Mouse (Mus musculus) lung, postnatal 25 days (tissue): Measurements from ENCODE around the gene Gm19668.
"Not testable (repeated sequence)": the region's sequence is repeated elsewhere in the genome, so short reads cannot be mapped to it uniquely, and the experiment has no call there.

ENCODE experiments used
- DNase-seq: peaks from one replicate; pipeline ENCODE4 v3.0.0; 2022; ENCODE audit warnings: low spot score

Gene Gm19668

DNA sequence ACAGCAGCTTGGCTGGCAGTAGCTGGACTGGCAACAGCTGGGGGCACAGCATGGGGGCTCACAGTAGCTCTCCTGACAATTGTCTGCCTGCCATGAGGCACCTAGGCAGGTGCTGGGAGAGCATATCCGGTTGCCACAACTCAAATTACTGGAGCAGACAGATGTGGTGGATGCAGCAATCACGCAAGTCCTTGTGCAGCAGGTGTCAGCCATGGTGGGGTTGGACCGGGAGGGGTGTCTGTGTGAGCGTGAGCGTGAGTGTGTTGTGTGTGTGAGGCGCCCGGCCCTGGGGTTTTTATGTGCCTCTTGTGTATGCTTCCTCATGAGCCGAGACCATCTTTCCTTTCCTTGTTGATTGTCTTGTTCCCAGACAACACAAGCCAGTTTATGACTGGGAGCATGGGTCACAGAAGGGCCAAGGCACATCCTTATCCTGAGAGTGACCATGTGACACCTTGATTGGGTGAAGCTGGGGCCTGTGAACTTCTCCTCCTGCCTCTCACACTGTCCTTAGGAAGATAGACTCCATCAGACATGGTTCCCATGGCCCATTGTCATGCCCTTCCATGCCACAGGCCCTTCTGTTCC lies at the start of gene Gm19668:
Gm19668 (minus strand) TSS at position 213 of the 588 bp plus-strand sequence.
- DNase-seq: no peak

DNA sequence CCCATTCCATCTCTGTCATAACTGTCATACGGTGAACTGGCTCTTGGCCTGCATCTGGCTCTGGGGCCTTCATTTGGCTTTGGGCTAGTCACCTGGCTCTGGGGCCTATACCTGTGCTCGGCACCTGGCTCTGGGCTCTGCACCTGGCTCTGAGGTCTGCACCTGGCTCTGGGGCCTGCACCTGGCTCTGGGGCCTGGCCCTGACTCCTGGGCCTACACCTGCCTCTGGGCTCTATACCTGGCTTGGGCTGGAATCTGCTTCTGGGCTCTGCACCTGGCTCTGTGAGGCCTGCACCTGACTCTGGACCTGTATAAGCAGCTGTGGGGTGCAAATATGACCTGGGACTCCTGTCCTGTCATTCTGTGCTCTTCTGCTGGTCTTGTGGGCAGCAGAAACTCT lies 48.6 kb upstream of the Gm19668 start:
- DNase-seq: no peak

DNA sequence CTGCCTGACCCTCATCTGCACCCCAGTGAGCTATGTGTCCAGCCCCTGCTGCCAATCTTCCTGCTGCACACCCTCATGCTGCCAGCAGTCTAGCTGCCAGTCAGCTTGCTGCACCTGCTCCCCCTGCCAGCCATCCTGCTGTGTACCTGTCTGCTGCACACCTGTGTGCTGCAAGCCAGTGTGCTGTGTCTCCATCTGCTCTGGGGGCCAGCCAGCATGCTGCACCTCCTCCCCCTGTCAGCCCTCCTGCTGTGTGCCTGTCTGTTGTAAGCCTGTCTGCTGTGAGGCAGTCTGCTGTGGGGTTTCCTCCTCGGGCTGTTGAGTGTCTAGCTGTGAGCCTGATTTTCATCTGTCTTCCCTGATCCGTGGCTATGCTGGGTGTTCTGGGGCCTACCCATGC lies 48.0 kb upstream of the Gm19668 start:
- DNase-seq: no peak

DNA sequence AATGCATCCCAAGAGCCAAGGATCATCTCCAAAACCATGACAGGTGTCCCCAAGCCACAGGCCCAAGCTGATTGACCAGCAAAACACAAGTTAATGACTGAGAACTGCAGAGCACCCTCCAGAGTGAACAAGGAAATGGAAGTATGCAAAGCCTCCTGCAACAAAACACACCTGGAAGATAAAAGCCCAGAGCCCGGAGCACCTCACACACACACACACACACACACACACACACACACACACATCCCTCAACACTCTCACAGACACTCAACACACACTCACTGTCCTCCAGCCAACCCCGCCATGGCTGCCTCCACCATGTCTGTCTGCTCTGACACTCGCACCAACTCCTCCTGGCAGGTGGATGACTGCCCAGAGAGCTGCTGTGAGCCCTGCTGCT lies 47.6 kb upstream of the Gm19668 start, which contains the start of gene Gm36176:
Gm36176 (plus strand) TSS at position 301 of the 400 bp plus-strand sequence.
- DNase-seq: no peak

DNA sequence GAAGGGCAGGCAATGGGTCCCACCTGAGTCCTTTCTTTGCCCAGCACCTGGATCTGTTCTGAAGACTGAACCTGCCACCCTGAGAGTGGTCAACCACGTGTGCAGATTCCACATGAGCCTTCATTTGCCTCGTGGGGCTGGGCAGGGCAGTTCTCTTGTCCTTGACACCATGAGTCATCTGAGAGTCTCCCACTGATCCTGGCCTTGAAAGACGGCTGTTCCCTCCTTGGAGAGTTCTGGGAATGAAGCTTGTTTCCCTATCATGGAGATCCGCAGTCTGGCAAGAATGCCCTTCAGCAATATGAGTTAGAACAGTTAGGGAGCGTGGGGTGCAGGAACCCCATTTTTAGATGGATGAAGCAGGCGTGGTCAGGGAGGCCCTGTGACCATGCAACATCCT lies 40.1 kb upstream of the Gm19668 start:
- no peak for DNase-seq

DNA sequence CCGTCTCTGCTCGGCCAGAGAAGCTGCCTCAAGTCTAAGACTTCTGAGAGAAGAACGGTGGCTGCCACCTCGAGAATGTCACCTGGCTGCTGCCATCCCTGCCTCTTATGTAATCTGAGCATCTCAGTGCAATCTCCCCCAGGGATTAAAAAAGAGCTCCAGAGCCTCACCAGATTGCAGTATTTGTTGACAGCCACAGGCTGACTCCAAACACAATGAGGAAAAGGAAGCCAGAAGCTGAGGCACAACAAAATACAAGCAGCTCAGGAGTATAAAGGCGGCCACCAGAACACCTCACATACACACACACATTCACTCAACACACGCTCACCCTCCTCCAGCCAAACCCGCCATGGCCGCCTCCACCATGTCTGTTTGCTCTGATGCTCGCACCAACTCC lies 36.7 kb upstream of the Gm19668 start, which contains the start of gene Krtap10-10:
Krtap10-10 (plus strand) TSS at position 301 of the 400 bp plus-strand sequence.
- no peak for DNase-seq

DNA sequence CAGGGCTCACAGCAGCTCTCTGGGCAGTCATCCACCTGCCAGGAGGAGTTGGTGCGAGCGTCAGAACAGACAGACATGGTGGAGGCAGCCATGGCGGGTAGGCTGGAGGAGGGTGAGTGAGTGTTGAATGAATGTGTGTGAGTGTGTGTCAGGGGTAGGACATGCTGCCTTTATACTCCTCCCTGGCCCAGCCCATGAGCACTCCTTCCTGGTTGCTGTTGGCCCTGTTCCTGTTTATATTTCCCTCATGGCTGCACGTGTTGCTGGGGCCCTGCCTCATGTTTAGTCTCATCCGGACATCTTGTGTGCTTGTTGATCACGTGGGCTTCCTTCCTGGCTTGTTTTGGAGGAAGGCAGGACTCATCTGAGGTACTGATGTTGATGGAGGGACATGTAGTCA lies 28.0 kb upstream of the Gm19668 start, which contains the start of gene Krtap10-4:
Krtap10-4 (minus strand) TSS at position 145 of the 400 bp plus-strand sequence.
- no peak for DNase-seq

DNA sequence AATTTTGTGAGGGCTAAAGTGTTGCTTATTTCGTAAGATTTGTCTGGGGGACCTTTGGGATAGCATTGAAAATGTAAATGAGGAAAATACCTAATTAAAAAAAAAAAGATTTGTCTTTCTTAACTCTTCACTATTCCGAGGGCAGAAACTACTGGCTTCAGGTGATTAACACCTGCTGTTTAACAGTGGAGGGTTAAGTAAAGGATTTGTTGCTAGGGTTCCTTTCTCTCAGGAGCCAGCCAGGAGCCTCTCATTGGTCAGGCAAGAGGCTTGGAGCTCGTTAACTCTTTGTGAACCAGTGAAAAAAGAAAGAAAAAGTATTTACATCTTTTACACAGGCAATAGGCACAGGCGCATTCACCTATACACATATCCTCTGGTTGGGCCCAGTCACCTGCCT lies 20.3 kb upstream of the Gm19668 start:
- DNase-seq: no peak

DNA sequence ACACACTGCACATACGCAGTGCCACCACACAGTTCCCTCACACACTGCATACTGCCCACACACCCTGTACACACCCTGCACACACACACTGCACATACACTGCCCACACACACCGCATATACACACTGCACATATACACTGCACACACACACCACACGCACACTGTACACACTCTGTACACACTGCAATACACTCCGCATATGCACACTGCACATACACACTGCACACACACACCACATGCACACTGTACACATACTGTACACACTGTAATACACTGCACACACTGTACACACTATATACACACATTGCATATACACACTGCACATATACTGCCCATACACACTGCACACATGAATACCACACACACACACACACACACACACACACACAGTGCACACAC lies 19.6 kb upstream of the Gm19668 start:
- DNase-seq: no peak

DNA sequence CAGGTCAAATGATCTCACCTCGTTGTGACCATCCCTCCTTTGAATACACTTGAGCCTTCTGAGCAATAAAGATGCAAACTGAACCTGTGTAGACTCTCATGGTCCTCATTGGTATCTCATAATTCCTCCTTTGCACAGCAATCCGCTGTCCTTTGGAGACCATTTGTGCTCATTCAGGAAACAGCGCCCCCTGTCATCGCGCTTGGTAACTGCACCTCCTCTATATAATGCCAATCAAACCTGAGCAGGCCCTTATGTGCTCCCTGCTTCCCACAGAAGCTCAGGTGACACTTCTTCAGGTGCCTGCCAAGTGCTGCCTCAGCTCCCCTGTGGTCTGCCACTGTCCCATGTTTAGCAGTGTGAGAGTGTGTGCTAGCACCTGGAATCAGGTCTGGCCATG lies 16.6 kb upstream of the Gm19668 start:
- no peak for DNase-seq

DNA sequence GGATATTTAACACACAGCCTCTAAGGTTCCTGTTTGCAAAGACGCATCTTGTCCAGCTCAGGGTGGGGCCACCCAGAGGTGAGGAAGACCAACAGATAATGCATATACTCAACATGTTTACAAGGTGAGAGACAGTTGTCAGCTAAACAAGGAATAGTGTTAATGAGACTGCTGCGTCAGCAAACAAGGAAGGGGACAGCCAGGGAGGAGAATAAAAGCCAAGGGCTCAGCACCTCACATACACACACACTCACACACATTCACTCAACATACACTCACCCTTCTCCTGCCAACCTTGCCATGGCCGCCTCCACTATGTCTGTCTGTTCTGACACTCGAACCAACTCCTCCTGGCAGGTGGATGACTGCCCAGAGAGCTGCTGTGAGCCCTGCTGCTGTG lies 15.4 kb upstream of the Gm19668 start, which contains the start of gene Gm2696:
Gm2696 (plus strand) TSS at position 301 of the 400 bp plus-strand sequence.
- DNase-seq: no peak

DNA sequence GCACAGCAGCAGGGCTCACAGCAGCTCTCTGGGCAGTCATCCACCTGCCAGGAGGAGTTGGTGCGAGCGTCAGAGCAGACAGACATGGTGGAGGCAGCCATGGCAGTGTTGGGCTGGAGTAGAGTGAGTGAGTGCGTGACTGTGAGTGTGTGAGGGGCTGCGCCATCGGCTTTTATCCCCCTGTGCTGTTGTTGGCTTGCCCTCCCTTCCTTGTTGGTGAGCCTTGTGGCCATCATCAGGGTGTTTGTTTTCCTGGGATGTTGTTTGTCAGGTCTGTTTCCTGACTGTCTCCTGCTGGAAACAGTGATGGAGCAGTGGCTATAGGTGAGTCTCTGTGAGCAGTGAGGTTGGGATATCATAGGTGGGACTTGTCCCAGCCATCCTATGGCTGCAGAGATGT lies 12.8 kb upstream of the Gm19668 start, which contains the start of gene Gm9507:
Gm9507 (minus strand) TSS at position 101 of the 400 bp plus-strand sequence.
- no peak for DNase-seq

DNA sequence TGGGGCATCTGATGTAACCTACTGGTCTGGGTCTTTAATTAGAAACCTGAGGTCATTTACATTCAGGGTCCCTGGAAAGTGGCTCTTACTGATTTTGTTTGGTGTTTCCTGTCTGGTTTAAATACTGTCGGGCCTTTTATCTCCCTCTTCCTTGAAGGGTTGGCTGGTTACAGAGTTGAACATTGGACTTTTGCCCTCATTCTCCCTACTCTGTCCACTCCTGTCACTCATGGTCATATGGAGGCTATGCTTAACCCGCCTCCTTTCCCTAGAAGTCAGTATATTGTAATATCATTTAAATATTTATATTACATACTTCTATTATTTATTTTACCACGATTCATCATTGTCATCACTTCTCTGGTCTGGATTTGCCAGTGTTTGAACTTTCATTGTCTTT lies 5.2 kb upstream of the Gm19668 start:
- no peak for DNase-seq

DNA sequence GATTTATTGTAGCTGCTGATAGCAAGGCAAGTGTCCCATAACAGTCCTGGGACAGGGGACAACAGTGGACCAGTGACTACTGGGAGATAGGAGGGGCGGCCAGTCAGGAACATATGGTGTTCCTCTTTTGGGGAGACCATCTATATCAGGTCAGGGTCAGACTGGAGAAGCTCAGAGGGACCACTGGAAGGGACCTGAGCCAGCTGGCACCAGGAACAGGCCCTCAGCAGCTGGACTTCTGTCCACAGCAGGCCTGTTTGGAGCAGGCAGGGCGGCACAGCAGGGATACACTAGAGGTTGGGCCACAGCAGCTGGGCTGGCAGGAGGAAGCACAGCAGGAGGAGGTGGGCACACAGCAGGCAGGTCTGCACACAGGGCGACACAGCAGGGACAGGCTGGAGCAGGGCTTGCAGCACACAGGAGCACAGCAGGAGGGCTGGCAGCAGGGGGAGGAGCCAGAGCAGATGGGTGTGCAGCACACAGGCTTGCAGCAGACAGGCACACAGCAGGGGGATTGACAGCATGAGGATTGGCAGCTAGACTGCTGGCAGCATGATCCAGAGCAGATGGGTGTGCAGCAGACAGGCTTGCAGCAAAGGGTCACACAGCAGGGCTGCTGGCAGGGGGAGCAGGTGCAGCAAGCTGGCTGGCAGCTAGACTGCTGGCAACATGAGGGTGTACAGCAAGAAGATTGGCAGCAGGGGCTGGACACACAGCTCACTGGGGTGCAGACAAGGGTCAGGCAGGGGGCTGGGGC lies 591 bp downstream of the Gm19668 start:
- not testable (repeated sequence) for DNase-seq

DNA sequence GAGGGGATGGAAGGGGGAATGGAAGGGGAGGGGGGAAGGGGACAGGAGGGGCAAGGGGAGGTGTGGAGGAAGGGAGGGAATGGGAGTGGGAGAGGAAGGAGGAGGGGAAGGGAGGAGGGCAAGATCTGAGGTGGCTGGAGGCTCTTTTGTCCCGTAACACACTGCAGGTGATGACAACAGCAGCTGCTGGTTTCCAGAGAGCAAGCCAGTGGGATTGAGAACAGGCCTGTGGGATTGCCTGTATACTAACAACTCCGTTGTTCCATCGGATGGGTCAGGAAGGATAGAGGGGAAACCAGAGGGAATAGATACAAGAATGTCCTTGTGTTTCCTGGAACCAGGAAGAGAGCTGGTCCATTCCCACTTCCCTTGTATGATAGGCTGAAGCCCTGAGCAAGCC lies 1.3 kb downstream of the Gm19668 start:
- DNase-seq: no peak

DNA sequence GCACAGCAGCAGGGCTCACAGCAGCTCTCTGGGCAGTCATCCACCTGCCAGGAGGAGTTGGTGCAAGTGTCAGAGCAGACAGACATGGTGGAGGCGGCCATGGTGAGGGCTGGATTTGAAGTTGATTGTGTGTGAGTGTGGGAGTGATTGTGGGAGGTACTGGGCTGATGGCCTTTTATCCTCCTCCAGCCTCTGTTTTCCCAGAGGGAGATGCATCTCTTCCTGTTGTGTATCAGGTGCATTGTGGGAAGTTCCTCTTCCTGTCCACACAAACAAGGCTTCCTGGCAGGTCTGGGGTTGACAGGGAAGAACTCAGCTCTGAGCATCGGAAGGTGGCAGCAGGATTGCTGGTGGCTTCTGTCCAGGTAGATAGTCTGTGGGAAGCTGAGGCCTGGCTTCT lies 4.0 kb downstream of the Gm19668 start, which contains the start of gene Gm9639:
Gm9639 (minus strand) TSS at position 101 of the 400 bp plus-strand sequence.
- no peak for DNase-seq

DNA sequence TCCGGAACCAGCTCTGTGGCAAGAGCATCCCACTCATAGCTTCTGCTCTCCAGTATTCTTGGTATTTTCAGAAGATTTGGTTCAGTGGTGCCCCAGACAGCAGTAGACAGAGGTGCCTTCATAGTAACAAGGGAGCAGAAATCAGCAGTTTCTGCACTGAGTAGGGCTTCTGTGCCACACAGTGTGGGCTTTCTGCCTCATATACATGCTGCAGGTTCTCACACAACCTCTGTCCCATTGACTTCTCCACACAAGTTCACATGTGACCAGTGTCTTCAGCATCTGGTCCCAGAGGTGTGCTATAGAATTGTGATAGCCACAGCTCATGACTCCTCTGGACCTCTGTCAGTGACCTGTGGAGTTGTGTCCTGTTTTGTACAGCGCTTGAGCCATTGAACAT lies 10.3 kb downstream of the Gm19668 start:
- no peak for DNase-seq

DNA sequence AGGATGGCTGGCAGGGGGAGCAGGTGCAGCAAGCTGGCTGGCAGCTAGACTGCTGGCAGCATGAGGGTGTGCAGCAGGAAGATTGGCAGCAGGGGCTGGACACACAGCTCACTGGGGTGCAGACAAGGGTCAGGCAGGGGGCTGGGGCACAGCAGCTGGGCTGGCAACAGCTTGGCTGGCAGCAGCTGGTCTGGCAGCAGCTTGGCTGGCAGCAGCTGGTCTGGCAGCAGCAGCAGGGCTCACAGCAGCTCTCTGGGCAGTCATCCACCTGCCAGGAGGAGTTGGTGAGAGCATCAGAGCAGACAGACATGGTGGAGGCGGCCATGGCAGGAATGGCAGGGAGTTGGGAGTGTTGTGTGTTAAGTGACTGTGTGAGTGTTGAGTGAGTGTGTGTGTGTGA lies 11.1 kb downstream of the Gm19668 start, which contains the start of gene Gm7137:
Gm7137 (minus strand) TSS at position 325 of the 400 bp plus-strand sequence.
- not testable (repeated sequence) for DNase-seq

DNA sequence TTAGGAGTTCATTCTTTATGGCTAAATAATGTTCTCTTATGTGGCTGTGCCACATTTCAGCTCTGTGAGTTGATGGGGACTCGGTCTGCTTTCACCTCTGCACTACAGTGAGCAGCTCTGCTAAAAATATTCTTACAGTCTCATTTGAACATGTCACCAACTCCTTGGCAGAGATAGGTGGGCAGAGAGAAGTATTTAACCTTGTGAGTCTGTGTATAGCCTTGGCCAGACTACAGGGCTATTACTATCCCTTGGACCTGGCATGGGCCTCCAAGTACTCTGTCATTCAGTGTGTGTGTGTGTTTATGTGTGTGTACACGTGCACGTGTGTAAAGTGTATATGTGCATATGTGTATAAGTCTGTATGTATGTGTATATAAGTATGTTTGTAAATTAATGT lies 15.5 kb downstream of the Gm19668 start:
- not testable (repeated sequence) for DNase-seq

DNA sequence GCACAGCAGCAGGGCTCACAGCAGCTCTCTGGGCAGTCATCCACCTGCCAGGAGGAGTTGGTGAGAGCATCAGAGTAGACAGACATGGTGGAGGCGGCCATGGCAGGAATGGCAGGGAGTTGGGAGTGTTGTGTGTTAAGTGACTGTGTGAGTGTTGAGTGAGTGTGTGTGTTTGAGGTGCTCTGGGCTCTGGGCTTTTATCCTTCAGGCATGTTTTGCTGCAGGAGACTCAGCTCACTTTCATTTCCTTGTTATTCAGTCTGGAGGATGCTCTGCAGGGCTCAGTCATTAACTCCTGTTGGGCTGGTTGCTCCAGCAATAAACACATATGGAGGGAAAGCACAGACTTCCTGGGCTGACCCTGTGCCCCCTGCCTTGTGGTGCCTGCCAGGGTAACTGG lies 16.5 kb downstream of the Gm19668 start, which contains the start of gene Gm3250:
Gm3250 (minus strand) TSS at position 101 of the 400 bp plus-strand sequence.
- not testable (repeated sequence) for DNase-seq

DNA sequence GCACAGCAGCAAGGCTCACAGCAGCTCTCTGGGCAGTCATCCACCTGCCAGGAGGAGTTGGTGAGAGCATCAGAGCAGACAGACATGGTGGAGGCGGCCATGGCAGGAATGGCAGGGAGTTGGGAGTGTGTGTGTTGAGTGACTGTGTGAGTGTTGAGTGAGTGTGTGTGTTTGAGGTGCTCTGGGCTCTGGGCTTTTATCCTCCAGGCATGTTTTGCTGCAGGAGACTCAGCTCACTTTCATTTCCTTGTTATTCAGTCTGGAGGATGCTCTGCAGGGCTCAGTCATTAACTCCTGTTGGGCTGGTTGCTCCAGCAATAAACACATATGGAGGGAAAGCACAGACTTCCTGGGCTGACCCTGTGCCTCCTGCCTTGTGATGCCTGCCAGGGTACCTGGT lies 22.1 kb downstream of the Gm19668 start, which contains the start of gene Gm7138:
Gm7138 (minus strand) TSS at position 101 of the 400 bp plus-strand sequence.
- DNase-seq: not testable (repeated sequence)

DNA sequence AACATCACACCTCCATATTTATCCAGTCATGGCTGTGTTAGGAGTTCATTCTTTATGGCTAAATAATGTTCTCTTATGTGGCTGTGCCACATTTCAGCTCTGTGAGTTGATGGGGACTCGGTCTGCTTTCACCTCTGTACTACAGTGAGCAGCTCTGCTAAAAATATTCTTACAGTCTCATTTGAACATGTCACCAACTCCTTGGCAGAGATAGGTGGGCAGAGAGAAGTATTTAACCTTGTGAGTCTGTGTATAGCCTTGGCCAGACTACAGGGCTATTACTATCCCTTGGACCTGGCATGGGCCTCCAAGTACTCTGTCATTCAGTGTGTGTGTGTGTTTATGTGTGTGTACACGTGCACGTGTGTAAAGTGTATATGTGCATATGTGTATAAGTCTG lies 26.8 kb downstream of the Gm19668 start:
- DNase-seq: not testable (repeated sequence)

DNA sequence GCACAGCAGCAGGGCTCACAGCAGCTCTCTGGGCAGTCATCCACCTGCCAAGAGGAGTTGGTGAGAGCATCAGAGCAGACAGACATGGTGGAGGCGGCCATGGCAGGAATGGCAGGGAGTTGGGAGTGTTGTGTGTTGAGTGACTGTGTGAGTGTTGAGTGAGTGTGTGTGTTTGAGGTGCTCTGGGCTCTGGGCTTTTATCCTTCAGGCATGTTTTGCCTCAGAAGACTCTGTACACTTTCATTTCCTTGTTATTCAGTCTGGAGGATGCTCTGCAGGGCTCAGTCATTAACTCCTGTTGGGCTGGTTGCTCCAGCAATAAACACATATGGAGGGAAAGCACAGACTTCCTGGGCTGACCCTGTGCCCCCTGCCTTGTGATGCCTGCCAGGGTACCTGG lies 27.7 kb downstream of the Gm19668 start, which contains the start of gene Gm3238:
Gm3238 (minus strand) TSS at position 101 of the 400 bp plus-strand sequence.
- not testable (repeated sequence) for DNase-seq
